Mouse (Mus musculus) testis, postnatal 10 days (tissue): ENCODE results near the gene Cldn17.

Experiments
- DNase-seq: peaks from one replicate; pipeline ENCODE4 v3.0.0; 2021; ENCODE audit warnings: low spot score

The Cldn17 gene

GRCm38 (mm10) chr16:88506878-88507277 is at the start of gene Cldn17:
Cldn17 (minus strand) TSS chr16:88506978.
- DNase-seq = no peak

DNA sequence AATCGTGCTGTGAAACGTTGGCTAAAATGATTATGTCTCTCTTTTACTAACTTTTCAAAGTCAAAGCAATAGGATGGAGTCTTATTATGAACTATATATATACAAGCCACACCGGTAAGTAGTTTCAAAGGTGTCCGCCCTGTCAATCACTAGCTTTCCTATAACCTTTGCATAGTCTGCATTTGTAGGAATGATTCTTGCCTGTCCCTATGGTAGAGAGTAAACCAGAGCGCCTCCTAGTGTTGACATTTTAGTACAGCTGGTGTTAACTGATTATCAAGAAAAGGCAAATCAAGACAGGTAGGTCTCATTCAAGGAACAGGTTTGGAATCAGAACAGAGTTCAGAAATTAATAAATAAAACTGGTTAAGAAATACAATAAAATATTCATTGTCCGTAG is 35.7 kb upstream of the Cldn17 start:
- no peak for DNase-seq

- DNase-seq = no peak
These were observed 33.2 kb upstream of the Cldn17 start for GRCm38 (mm10) chr16:88539841-88540487.

- DNase-seq = no peak
These were observed 4.6 kb upstream of the Cldn17 start for GRCm38 (mm10) chr16:88511348-88511747.

- DNase-seq = no peak
These were observed 1.4 kb upstream of the Cldn17 start for GRCm38 (mm10) chr16:88508150-88508549.

DNA sequence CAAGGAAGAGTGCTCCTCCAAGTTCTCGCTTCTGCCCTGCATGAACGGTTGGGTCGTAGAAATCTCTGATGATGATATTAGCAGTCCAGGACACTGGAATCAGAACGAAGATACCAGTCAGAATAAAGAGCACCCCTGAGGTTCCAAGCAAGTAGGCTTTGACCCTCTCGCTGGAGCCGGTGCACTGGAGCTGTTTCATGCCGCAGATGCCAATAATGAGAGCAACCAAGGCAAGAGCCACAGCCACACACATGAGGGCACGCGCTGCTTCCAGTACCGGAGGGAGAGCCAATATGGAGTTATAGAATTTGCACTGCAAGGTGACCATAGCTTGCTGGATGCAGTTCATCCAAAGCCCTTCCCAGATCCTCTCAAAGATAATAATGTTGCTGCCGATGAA is 440 bp downstream of the Cldn17 start:
- DNase-seq = no peak

GRCm38 (mm10) chr16:88488096-88488495 is 18.7 kb downstream of the Cldn17 start:
- DNase-seq = no peak

- DNase-seq = no peak
These were observed 26.6 kb downstream of the Cldn17 start for GRCm38 (mm10) chr16:88480011-88480774.

DNA sequence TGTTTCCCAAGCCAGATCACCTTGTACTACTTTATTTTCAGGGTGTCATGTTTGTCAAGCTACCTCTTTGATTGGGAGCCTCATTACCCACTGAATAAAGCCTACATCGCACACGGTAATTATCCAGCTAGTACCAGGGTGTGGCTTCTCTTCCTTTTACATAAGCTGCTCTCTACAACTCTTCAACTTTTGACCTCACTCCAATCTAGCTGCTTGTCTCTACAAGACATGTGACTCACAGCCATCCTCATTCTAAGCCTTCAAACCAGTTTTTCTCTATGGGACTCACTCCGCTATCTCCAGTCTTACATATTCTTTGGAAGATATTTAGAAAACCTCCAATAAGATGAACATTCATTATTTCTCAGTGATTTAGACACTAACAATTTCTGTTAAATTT is 43.5 kb downstream of the Cldn17 start:
- DNase-seq = no peak
